ENCODE assay signal across 8 mouse cellular contexts in genomic region chr16:96128466-96128865, GRCm38 (mm10). TPM values are rescaled to one million over a fixed set of nuclear protein-coding genes. Genes with fewer than 3 reads are reported as not detected.
DNase-seq lines count a peak whose midpoint lies in the region; ATAC-seq and TF ChIP-seq lines count a peak whose summit lies in the region.

No protein-coding gene starts in this region.

- no peak for ATAC-seq in lung, postnatal 0 days
- ATAC-seq in forebrain, embryonic 11.5 days (replicated peaks; ENCODE audit: low FRiP score) = no peak
- ATAC-seq in limb, embryonic 14.5 days (ENCODE audit: low FRiP score, low read depth) = no peak

- no peak for TF ChIP-seq CTCF in lung, postnatal 0 days (IDR thresholded peaks at IDR 0.05)
- no peak for TF ChIP-seq CTCF in small intestine, adult 2 months (IDR thresholded peaks at IDR 0.05; ENCODE audit: extremely low read depth, insufficient read length, insufficient replicate concordance, low read depth, low read length)

- H3K4me3 ChIP-seq in lung, postnatal 0 days (ENCODE audit: low read depth, low read length) = peak overlapping the region; percentile 83
- H3K4me3 ChIP-seq in forebrain, embryonic 11.5 days (ENCODE audit: low read depth, low read length) = peak overlapping the region; percentile 95
- peak overlapping the region; percentile 97 for H3K4me3 ChIP-seq in limb, embryonic 14.5 days (replicated peaks; ENCODE audit: low read length)
- H3K4me3 ChIP-seq in small intestine, adult 2 months (ENCODE audit: low read depth, low read length) = peak overlapping the region; percentile 79

- H3K27ac ChIP-seq in lung, postnatal 0 days (ENCODE audit: low read length) = peak overlapping the region; percentile 95
- peak overlapping the region; percentile 86 for H3K27ac ChIP-seq in forebrain, embryonic 11.5 days (ENCODE audit: low read depth, low read length)
- H3K27ac ChIP-seq in limb, embryonic 14.5 days (replicated peaks; ENCODE audit: low read depth, low read length) = peak overlapping the region; percentile 97
- H3K27ac ChIP-seq in small intestine, adult 2 months (ENCODE audit: insufficient read depth, low read depth, low read length) = no peak overlapping the region

- H3K4me1 ChIP-seq in lung, postnatal 0 days (ENCODE audit: insufficient read depth, low read depth, low read length) = peaks cover 8% of the 10 kb centered on the region; the same call in 1 of the 2 replicates
- H3K4me1 ChIP-seq in forebrain, embryonic 11.5 days (replicated peaks; ENCODE audit: control insufficient read depth, insufficient read depth, low read length) = peaks cover 6% of the 10 kb centered on the region; the same call in 1 of the 2 replicates
- H3K4me1 ChIP-seq in limb, embryonic 14.5 days (ENCODE audit: control insufficient read depth, insufficient read depth, low read length) = peaks cover 14% of the 10 kb centered on the region
- H3K4me1 ChIP-seq in small intestine, adult 2 months (ENCODE audit: control insufficient read depth, insufficient read depth, insufficient read length, low read length) = no peaks in the 10 kb centered on the region

- H3K9me3 ChIP-seq in lung, postnatal 0 days (ENCODE audit: low read length) = no peaks in the 10 kb centered on the region
- no peaks in the 10 kb centered on the region for H3K9me3 ChIP-seq in forebrain, embryonic 11.5 days (ENCODE audit: control insufficient read depth, low read length)
- H3K9me3 ChIP-seq in limb, embryonic 14.5 days (ENCODE audit: control insufficient read depth, low read length) = no peaks in the 10 kb centered on the region

- H3K4me2 ChIP-seq in lung, postnatal 0 days (replicated peaks; ENCODE audit: low read depth, low read length) = peak overlapping the region; percentile 83
- peak overlapping the region; percentile 86 for H3K4me2 ChIP-seq in forebrain, embryonic 11.5 days (ENCODE audit: low read depth, low read length, severe bottlenecking)
- H3K4me2 ChIP-seq in limb, embryonic 14.5 days (replicated peaks; ENCODE audit: low read depth, low read length, severe bottlenecking) = peak overlapping the region; percentile 64

- TF ChIP-seq POLR2A in limb, embryonic 14.5 days (IDR thresholded peaks at IDR 0.05; ENCODE audit: borderline replicate concordance, extremely low read depth, insufficient read depth, insufficient read length) = no peak
- TF ChIP-seq POLR2A in small intestine, adult 2 months (IDR thresholded peaks at IDR 0.05; ENCODE audit: low read depth, low read length) = no peak

- peak overlapping the region; percentile 87 for H3K9ac ChIP-seq in lung, postnatal 0 days (replicated peaks; ENCODE audit: low read depth)
- peak overlapping the region; percentile 74 for H3K9ac ChIP-seq in forebrain, embryonic 11.5 days (ENCODE audit: low read length)
- H3K9ac ChIP-seq in limb, embryonic 14.5 days (ENCODE audit: low read depth, low read length, severe bottlenecking) = peak overlapping the region; percentile 98

- no peaks in the 10 kb centered on the region for H3K27me3 ChIP-seq in lung, postnatal 0 days (replicated peaks; ENCODE audit: insufficient read depth, low read length)
- no peaks in the 10 kb centered on the region for H3K27me3 ChIP-seq in forebrain, embryonic 11.5 days (ENCODE audit: control insufficient read depth, insufficient read depth, low read length)
- no peaks in the 10 kb centered on the region for H3K27me3 ChIP-seq in limb, embryonic 14.5 days (ENCODE audit: control insufficient read depth, insufficient read depth, low read length)
- no peaks in the 10 kb centered on the region for H3K27me3 ChIP-seq in small intestine, adult 2 months (ENCODE audit: control insufficient read depth, insufficient read depth, low read length)

- peaks cover 9% of the 10 kb centered on the region; the same call in 1 of the 2 replicates for H3K36me3 ChIP-seq in lung, postnatal 0 days (ENCODE audit: insufficient read depth, low read length)
- H3K36me3 ChIP-seq in forebrain, embryonic 11.5 days (ENCODE audit: control insufficient read depth, insufficient read depth, low read length) = peaks cover 11% of the 10 kb centered on the region; the same call in 1 of the 2 replicates
- H3K36me3 ChIP-seq in limb, embryonic 14.5 days (ENCODE audit: control insufficient read depth, insufficient read depth, low read length) = peaks cover 32% of the 10 kb centered on the region
- peaks cover 7% of the 10 kb centered on the region; the same call in 1 of the 2 replicates for H3K36me3 ChIP-seq in small intestine, adult 2 months (ENCODE audit: control insufficient read depth, insufficient read depth, low read length)

- no peak for DNase-seq in lung, postnatal 0 days (ENCODE audit: low spot score)
- DNase-seq in lung, postnatal 10 days = no peak
- peak; percentile 62 for DNase-seq in forebrain, embryonic 11.5 days (ENCODE audit: low spot score)
- no peak for DNase-seq in limb, embryonic 14.5 days (ENCODE audit: low spot score)
- no peak for DNase-seq in cerebellum, postnatal 4 days (ENCODE audit: low spot score in 2 of 2)
- DNase-seq in adrenal gland, adult (ENCODE audit: inconsistent age in 2 of 2, low spot score in 1 of 2) = no peak
- DNase-seq in right cerebral cortex, postnatal 25 days = no peak

- WGBS in lung, postnatal 0 days = 1% methylated on average over 9 of the region's 9 CpGs
- WGBS in forebrain, embryonic 11.5 days = under 1% methylated on average over 9 of the region's 9 CpGs
- 1% methylated on average over 9 of the region's 9 CpGs for WGBS in limb, embryonic 14.5 days
- WGBS in small intestine, adult 2 months = 4% methylated on average over 9 of the region's 9 CpGs

- no peak for TF ChIP-seq EP300 in lung, postnatal 0 days (IDR thresholded peaks at IDR 0.05)

RNA-seq across cellular contexts. Expression of gene Hmgn1, which starts 0.9 kb away (rescaled TPM):
- polyA plus RNA-seq in lung, postnatal 0 days (2015; fragmentation: Nextera tagmentation; extraction: Ambion mirVana) = 279 and 307 TPM in 2 replicates
- 882 and 935 TPM in 2 replicates for polyA plus RNA-seq in forebrain, embryonic 11.5 days (2014; fragmentation: Nextera tagmentation; extraction: Ambion mirVana)
- polyA plus RNA-seq in limb, embryonic 14.5 days (2012; rRNA removed) = 283 and 371 TPM in 2 replicates
- 661 and 673 TPM in 2 replicates for polyA plus RNA-seq in limb, embryonic 14.5 days (2014; fragmentation: Nextera tagmentation; extraction: Ambion mirVana)
- 1.7 and 4.4 TPM in 2 replicates for polyA plus RNA-seq in small intestine, adult 2 months (2012; rRNA removed)

RNA-seq across cellular contexts. Expression of gene Wrb, which starts 16.7 kb away (rescaled TPM):
- 25.3 and 28.6 TPM in 2 replicates for polyA plus RNA-seq in lung, postnatal 0 days (2015; fragmentation: Nextera tagmentation; extraction: Ambion mirVana)
- 122 and 123 TPM in 2 replicates for polyA plus RNA-seq in forebrain, embryonic 11.5 days (2014; fragmentation: Nextera tagmentation; extraction: Ambion mirVana)
- polyA plus RNA-seq in limb, embryonic 14.5 days (2012; rRNA removed) = 54.7 and 58.6 TPM in 2 replicates
- 52.9 and 53.9 TPM in 2 replicates for polyA plus RNA-seq in limb, embryonic 14.5 days (2014; fragmentation: Nextera tagmentation; extraction: Ambion mirVana)
- polyA plus RNA-seq in small intestine, adult 2 months (2012; rRNA removed) = 11.9 and 15.5 TPM in 2 replicates

RNA-seq across cellular contexts. Expression of gene Brwd1, which starts 46.1 kb away (rescaled TPM):
- polyA plus RNA-seq in lung, postnatal 0 days (2015; fragmentation: Nextera tagmentation; extraction: Ambion mirVana) = 38.2 and 42.5 TPM in 2 replicates
- polyA plus RNA-seq in forebrain, embryonic 11.5 days (2014; fragmentation: Nextera tagmentation; extraction: Ambion mirVana) = 183 and 192 TPM in 2 replicates
- polyA plus RNA-seq in limb, embryonic 14.5 days (2012; rRNA removed) = 70.1 and 73.5 TPM in 2 replicates
- 107 and 116 TPM in 2 replicates for polyA plus RNA-seq in limb, embryonic 14.5 days (2014; fragmentation: Nextera tagmentation; extraction: Ambion mirVana)
- polyA plus RNA-seq in small intestine, adult 2 months (2012; rRNA removed) = 10.7 and 14.0 TPM in 2 replicates

Comparison
In these comparisons a context has a peak if more than half of its experiments do, and no peak if none do; other contexts are left out.
1. RNA of gene Hmgn1, which starts 0.9 kb away (polyA plus RNA-seq): 882 to 935 TPM in forebrain, embryonic 11.5 days, 283 to 673 TPM in limb, embryonic 14.5 days and 279 to 307 TPM in lung, postnatal 0 days; 1.7 to 4.4 TPM in small intestine, adult 2 months; every median in the first group is over 10 times any median in the second.
2. Peak in every context shown above with its lines, with median percentiles within 50 percentile points of each other: H3K4me2 ChIP-seq, H3K4me3 ChIP-seq and H3K9ac ChIP-seq.